Mouse (Mus musculus) forebrain, embryonic 14.5 days (tissue): ENCODE results near the gene Ebf1. TPM values are rescaled to one million over a fixed set of nuclear protein-coding genes. Genes with fewer than 3 reads are reported as not detected.

ENCODE experiments used
- ATAC-seq: fragments of 200-750 bp; cut with Nextera tagmentation; 2 replicates; pipeline ENCODE4 v1.8.0; 2017; ENCODE audit warnings: mild to moderate bottlenecking, moderate library complexity
- DNase-seq: peaks from one replicate; pipeline ENCODE4 v3.0.0-alpha.2; 2015; ENCODE audit warnings: low spot score
- H3K27ac ChIP-seq: fragments of 300-500 bp; sonication (generic); 2 replicates; pipeline ENCODE4 v1.5.1; 2014; ENCODE audit warnings: low read depth, mild to moderate bottlenecking, control low read depth, low read length, moderate library complexity
- H3K27me3 ChIP-seq: fragments of 300-500 bp; sonication (generic); replicated peaks from 2 replicates; pipeline ENCODE4 v1.6.1; 2014; ENCODE audit warnings: low read length, control low read depth, mixed read lengths; ENCODE audit not compliant: control insufficient read depth, insufficient read depth
- H3K36me3 ChIP-seq: fragments of 300-500 bp; sonication (generic); 2 replicates; pipeline ENCODE4 v1.6.1; 2014; ENCODE audit warnings: low read length, control low read depth; ENCODE audit not compliant: control insufficient read depth, insufficient read depth
- H3K4me1 ChIP-seq: fragments of 300-500 bp; sonication (generic); 2 replicates; pipeline ENCODE4 v1.6.1; 2014; ENCODE audit warnings: antibody characterized with exemption, low read length, control low read depth; ENCODE audit not compliant: control insufficient read depth, insufficient read depth
- H3K4me2 ChIP-seq: fragments of 300-500 bp; sonication (generic); 2 replicates; pipeline ENCODE4 v1.6.1; 2014; ENCODE audit warnings: mild to moderate bottlenecking, control low read depth, low read length
- H3K4me3 ChIP-seq: fragments of 300-500 bp; sonication (generic); 2 replicates; pipeline ENCODE4 v1.5.1; 2014; ENCODE audit warnings: low read depth, low read length, control low read depth
- H3K9ac ChIP-seq: fragments of 300-500 bp; sonication (generic); 2 replicates; pipeline ENCODE4 v1.6.1; 2014; ENCODE audit warnings: mild to moderate bottlenecking, low read length, control low read depth, moderate library complexity
- H3K9me3 ChIP-seq: fragments of 300-500 bp; sonication (generic); replicated peaks from 2 replicates; pipeline ENCODE4 v1.6.1; 2016; ENCODE audit warnings: low read length, control low read depth, mixed read lengths; ENCODE audit not compliant: control insufficient read depth
- WGBS: fragments of 180-500 bp; shearing (Covaris S2); extraction: QIAGEN DNeasy Blood & Tissue Kit; methylation state at CpG from one replicate; pipeline ENCODE4 v1.1.7; 2014; 5-methylcytosine and 5-hydroxymethylcytosine counted together
- polyA plus RNA-seq: library from polyadenylated mRNA; unstranded; fragments of >200 nt; fragmentation: Nextera tagmentation; extraction: Ambion mirVana; gene quantifications from 2 replicates; pipeline ENCODE4 v1.2.1, GENCODE M21; 2014

The Ebf1 gene
- polyA plus RNA-seq, 1 experiment from 2014 or later, result 30.7 TPM

GRCm38 (mm10) chr11:44881056-44881683, 264.1 kb downstream of the Ebf1 start:
- Histone ChIP-seq H3K27me3 (no peaks in the 10 kb centered on the region), H3K9ac (no peak overlapping the region), H3K4me2 (no peak overlapping the region), H3K9me3 (no peaks in the 10 kb centered on the region), H3K36me3 (no peaks in the 10 kb centered on the region), H3K27ac (no peak overlapping the region), H3K4me1 (no peaks in the 10 kb centered on the region), H3K4me3 (no peak overlapping the region)
- ATAC-seq, result no peak
- 68% methylated on average over 9 of the region's 9 CpGs for WGBS
- DNase-seq, result no peak

DNA sequence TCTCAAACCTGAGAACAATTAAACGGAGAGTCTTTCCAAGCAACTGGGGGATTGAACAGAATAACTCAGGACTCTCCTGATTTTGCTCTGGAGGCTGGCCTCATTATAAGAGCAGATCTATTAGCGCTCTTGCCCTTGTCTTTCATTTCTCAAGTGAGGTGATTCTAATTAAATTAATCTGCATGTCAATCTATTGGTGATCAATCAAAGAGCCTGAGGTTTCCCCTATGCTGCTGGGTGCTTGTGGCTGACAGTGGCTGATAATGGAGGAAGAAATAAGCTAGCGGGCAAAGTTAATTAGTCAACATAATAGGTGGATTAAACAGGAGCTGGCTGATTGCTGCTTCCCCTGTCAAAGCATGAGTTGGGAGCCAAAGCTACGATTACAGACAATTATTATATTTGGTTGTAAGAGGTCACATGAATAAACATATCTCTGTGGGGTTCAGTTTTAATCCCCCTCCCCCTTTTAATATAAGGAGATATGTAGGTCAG, 265.4 kb downstream of the Ebf1 start:
- no peaks in the 10 kb centered on the region for H3K9me3 ChIP-seq
- no peaks in the 10 kb centered on the region for H3K36me3 ChIP-seq
- ATAC-seq, result no peak
- H3K4me3 ChIP-seq, result no peak overlapping the region
- no peaks in the 10 kb centered on the region for H3K27me3 ChIP-seq
- no peak overlapping the region for H3K4me2 ChIP-seq
- H3K9ac ChIP-seq, result no peak overlapping the region
- 7% methylated on average over 4 of the region's 4 CpGs for WGBS
- no peak overlapping the region for H3K27ac ChIP-seq
- no peaks in the 10 kb centered on the region for H3K4me1 ChIP-seq
- no peak for DNase-seq

DNA sequence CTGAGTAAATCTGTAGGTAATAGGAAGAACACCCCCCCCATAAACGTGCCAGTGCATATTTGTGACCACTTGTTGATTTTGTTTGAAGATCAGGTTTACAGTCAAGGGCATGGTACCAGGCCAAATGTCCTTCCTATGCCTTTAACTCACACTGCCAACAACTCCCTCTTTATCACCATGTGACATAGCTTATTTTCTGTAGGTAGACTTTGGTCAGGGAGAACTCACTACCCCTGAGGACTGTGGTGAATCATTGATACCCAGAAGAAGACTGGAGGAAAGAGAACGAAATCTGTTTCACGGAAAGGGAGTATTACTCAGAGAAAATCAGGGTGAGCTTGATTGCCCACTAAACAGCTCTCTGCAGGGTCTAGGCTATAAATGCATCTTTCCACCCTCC, 267.2 kb downstream of the Ebf1 start:
- no peaks in the 10 kb centered on the region for H3K9me3 ChIP-seq
- DNase-seq, result no peak
- WGBS, result 82% methylated on average over 3 of the region's 3 CpGs
- no peak overlapping the region for H3K9ac ChIP-seq
- H3K4me3 ChIP-seq, result no peak overlapping the region
- H3K4me2 ChIP-seq, result no peak overlapping the region
- no peaks in the 10 kb centered on the region for H3K27me3 ChIP-seq
- ATAC-seq, result no peak
- no peaks in the 10 kb centered on the region for H3K36me3 ChIP-seq
- H3K27ac ChIP-seq, result no peak overlapping the region
- no peaks in the 10 kb centered on the region for H3K4me1 ChIP-seq

DNA sequence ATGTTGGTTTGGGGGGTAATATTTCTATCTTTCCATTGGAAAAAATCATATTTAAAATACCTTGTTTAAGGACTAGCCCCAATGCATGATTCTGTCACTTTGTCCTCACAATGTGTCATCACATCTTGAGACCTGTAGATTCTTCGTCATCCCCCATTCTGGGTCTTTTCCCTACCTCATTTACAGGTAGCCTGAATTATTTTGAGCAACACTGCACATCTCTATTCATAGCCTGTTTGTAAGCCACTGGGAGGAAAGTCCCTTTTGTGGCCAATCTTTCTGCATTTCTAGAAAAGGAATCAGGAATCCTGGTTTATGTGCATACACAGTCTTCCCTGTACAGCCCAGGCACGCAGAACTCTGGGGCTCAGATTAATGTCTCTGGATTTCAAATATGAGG, 269.8 kb downstream of the Ebf1 start:
- 94% methylated on average over 2 of the region's 2 CpGs for WGBS
- Histone ChIP-seq H3K36me3 (no peaks in the 10 kb centered on the region), H3K27ac (no peak overlapping the region), H3K9me3 (no peaks in the 10 kb centered on the region), H3K4me1 (no peaks in the 10 kb centered on the region), H3K4me2 (no peak overlapping the region), H3K4me3 (no peak overlapping the region), H3K9ac (no peak overlapping the region), H3K27me3 (no peaks in the 10 kb centered on the region)
- ATAC-seq (no peak), DNase-seq (no peak)

- H3K36me3 ChIP-seq, result no peaks in the 10 kb centered on the region
- H3K4me1 ChIP-seq, result no peaks in the 10 kb centered on the region
- ATAC-seq (0 out of 2 replicates have a peak, but pooled peaks have one; percentile 34), DNase-seq (peak; percentile 64)
- no peaks in the 10 kb centered on the region for H3K27me3 ChIP-seq
- H3K27ac ChIP-seq, result no peak overlapping the region
- 76% methylated on average over 7 of the region's 7 CpGs for WGBS
- no peaks in the 10 kb centered on the region for H3K9me3 ChIP-seq
- H3K4me2 ChIP-seq, result no peak overlapping the region
- H3K4me3 ChIP-seq, result no peak overlapping the region
- no peak overlapping the region for H3K9ac ChIP-seq
Measured at GRCm38 (mm10) chr11:44887691-44888090, 270.6 kb downstream of the Ebf1 start.

GRCm38 (mm10) chr11:44888390-44888789, 271.3 kb downstream of the Ebf1 start:
- H3K27me3 ChIP-seq, result no peaks in the 10 kb centered on the region
- DNase-seq, result no peak
- H3K27ac ChIP-seq, result no peak overlapping the region
- no peak for ATAC-seq
- H3K36me3 ChIP-seq, result no peaks in the 10 kb centered on the region
- H3K9me3 ChIP-seq, result no peaks in the 10 kb centered on the region
- no peaks in the 10 kb centered on the region for H3K4me1 ChIP-seq
- H3K9ac ChIP-seq, result no peak overlapping the region
- no peak overlapping the region for H3K4me3 ChIP-seq
- H3K4me2 ChIP-seq, result no peak overlapping the region
- WGBS, result 90% methylated on average over 4 of the region's 4 CpGs

DNA sequence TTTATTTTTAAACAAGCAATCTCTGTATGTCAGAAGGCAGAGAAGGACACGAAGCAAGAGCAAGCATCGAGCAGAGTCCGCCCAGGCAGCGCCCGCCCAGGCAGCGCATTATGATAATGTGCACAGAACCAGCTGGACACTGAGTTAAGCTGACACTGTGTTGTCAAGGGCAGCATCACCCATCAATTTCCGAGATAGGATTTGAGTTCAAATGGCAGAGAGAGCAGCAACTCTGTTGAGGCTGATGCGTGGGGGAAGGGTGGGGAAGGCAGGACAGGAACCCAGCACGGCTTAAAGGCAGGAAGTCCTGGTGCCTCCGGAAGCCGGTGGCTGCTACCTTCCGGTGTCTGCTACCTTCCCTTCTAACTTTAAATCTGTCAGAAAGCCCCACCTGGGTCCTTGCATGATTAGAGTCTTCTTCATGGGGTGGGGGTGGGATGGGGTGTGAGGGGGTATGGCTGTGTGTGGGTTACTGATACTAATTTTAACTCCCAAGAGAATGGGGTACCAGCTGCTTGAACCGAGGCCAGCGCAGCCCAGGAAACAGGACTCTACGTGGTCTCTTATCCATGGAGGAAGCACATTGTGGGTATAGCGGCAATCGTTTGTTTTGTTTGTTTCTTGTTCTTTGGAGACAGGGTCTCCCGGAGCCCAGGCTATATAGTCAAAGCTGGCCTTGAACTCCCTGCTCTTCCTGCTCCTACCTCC, 275.9 kb downstream of the Ebf1 start:
- H3K4me1 ChIP-seq, result no peaks in the 10 kb centered on the region; the same call in 1 of the 2 replicates
- ATAC-seq, result no peak
- H3K27ac ChIP-seq, result no peak overlapping the region
- H3K9ac ChIP-seq, result no peak overlapping the region
- H3K4me2 ChIP-seq, result 0 out of 2 replicates have a peak overlapping the region, but pooled peaks have one; percentile 12
- no peaks in the 10 kb centered on the region for H3K36me3 ChIP-seq
- DNase-seq, result no peak
- H3K4me3 ChIP-seq, result no peak overlapping the region
- no peaks in the 10 kb centered on the region for H3K27me3 ChIP-seq
- H3K9me3 ChIP-seq, result no peaks in the 10 kb centered on the region
- 78% methylated on average over 18 of the region's 18 CpGs for WGBS

- DNase-seq (no peak), ATAC-seq (no peak)
- Histone ChIP-seq H3K9ac (no peak overlapping the region), H3K27me3 (no peaks in the 10 kb centered on the region), H3K36me3 (no peaks in the 10 kb centered on the region), H3K4me2 (no peak overlapping the region), H3K9me3 (no peaks in the 10 kb centered on the region), H3K27ac (no peak overlapping the region), H3K4me1 (no peaks in the 10 kb centered on the region; the same call in 1 of the 2 replicates), H3K4me3 (no peak overlapping the region)
Measured at GRCm38 (mm10) chr11:44893986-44894385, 276.9 kb downstream of the Ebf1 start.

DNA sequence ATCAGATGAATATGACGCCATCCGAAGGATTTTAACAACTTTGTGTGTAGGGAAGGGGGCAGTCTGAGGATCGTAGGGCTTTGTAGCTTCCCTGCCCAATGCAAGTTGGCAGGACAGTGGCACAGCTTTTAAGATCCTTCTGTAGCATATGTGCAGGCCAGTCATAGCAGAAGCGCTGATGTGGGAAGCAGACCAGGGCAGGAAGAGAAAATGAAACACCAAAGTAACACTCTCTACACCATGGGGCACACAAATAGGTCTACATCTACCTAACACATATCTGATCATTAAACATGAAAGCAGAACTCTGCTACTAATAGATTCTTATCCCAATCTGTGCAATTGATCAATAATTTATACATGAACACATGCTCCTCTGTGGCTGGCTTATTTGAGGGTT, 277.7 kb downstream of the Ebf1 start:
- H3K9me3 ChIP-seq, result no peaks in the 10 kb centered on the region
- H3K27me3 ChIP-seq, result no peaks in the 10 kb centered on the region
- 97% methylated on average over 4 of the region's 4 CpGs for WGBS
- ATAC-seq (no peak), DNase-seq (no peak)
- no peak overlapping the region for H3K4me2 ChIP-seq
- no peak overlapping the region for H3K27ac ChIP-seq
- H3K4me3 ChIP-seq, result no peak overlapping the region
- H3K4me1 ChIP-seq, result peaks cover under 1% of the 10 kb centered on the region; the same call in 1 of the 2 replicates
- no peak overlapping the region for H3K9ac ChIP-seq
- H3K36me3 ChIP-seq, result no peaks in the 10 kb centered on the region
